In genomic region chr8:61403266-61404177, GRCm38 (mm10) we compare ENCODE assay signal across 8 mouse cellular contexts.
A peak's percentile ranks its signal among the peaks of the same experiment; 100 is the strongest.
DNase-seq lines count a peak whose midpoint lies in the region; ATAC-seq and TF ChIP-seq lines count a peak whose summit lies in the region.

No protein-coding gene starts in this region.

- no peaks in the 10 kb centered on the region for H3K36me3 ChIP-seq in embryonic facial prominence, embryonic 10.5 days (replicated peaks)
- no peaks in the 10 kb centered on the region for H3K36me3 ChIP-seq in intestine, postnatal 0 days (ENCODE audit: control insufficient read depth, insufficient read depth)
- H3K36me3 ChIP-seq in midbrain, embryonic 10.5 days = no peaks in the 10 kb centered on the region

- peak overlapping the region; percentile 52 for H3K27ac ChIP-seq in embryonic facial prominence, embryonic 10.5 days (replicated peaks)
- H3K27ac ChIP-seq in intestine, postnatal 0 days (ENCODE audit: low read depth, low read length) = peak overlapping the region; percentile 79
- H3K27ac ChIP-seq in midbrain, embryonic 10.5 days (replicated peaks) = peak overlapping the region; percentile 82

- TF ChIP-seq CTCF in intestine, postnatal 0 days (IDR thresholded peaks at IDR 0.05; ENCODE audit: low read depth) = no peak

- peaks cover 25% of the 10 kb centered on the region for H3K4me1 ChIP-seq in embryonic facial prominence, embryonic 10.5 days
- peaks cover 5% of the 10 kb centered on the region; the same call in 1 of the 2 replicates for H3K4me1 ChIP-seq in intestine, postnatal 0 days (replicated peaks; ENCODE audit: control insufficient read depth, insufficient read depth, low read length)
- H3K4me1 ChIP-seq in midbrain, embryonic 10.5 days = peaks cover 24% of the 10 kb centered on the region

- DNase-seq in adrenal gland, adult 8-10 months = peak; percentile 13
- DNase-seq in embryonic facial prominence, embryonic 10.5 days (ENCODE audit: low spot score) = peak; percentile 46
- peak; percentile 53 for DNase-seq in midbrain, embryonic 10.5 days (ENCODE audit: low spot score)
- DNase-seq in right cerebral cortex, postnatal 4 days = no peak
- DNase-seq in heart, postnatal 10 days = no peak
- DNase-seq in heart, adult 9 months (ENCODE audit: low spot score in 2 of 2) = no peak
- no peak for DNase-seq in gastrocnemius, postnatal 4 days (ENCODE audit: low spot score in 2 of 2)

- H3K9ac ChIP-seq in intestine, postnatal 0 days (ENCODE audit: low read depth, low read length) = no peak overlapping the region

- WGBS in embryonic facial prominence, embryonic 10.5 days = 16% methylated on average over 6 of the region's 6 CpGs
- WGBS in intestine, postnatal 0 days = 17% methylated on average over 6 of the region's 6 CpGs
- 16% methylated on average over 6 of the region's 6 CpGs for WGBS in midbrain, embryonic 10.5 days

- H3K27me3 ChIP-seq in embryonic facial prominence, embryonic 10.5 days (replicated peaks; ENCODE audit: low read depth, poor library complexity, severe bottlenecking) = no peaks in the 10 kb centered on the region
- H3K27me3 ChIP-seq in intestine, postnatal 0 days (replicated peaks; ENCODE audit: control insufficient read depth, insufficient read depth, low read length) = no peaks in the 10 kb centered on the region
- H3K27me3 ChIP-seq in midbrain, embryonic 10.5 days (ENCODE audit: low read depth, poor library complexity, severe bottlenecking) = no peaks in the 10 kb centered on the region

- peak; percentile 88 for ATAC-seq in intestine, postnatal 0 days

- intact Hi-C loops in heart, postnatal 10 days (cut with DNase I) = no loop called here

- peak overlapping the region; percentile 33 for H3K4me2 ChIP-seq in intestine, postnatal 0 days (replicated peaks; ENCODE audit: low read depth)

- H3K9me3 ChIP-seq in embryonic facial prominence, embryonic 10.5 days = no peaks in the 10 kb centered on the region
- H3K9me3 ChIP-seq in intestine, postnatal 0 days (ENCODE audit: control insufficient read depth) = no peaks in the 10 kb centered on the region
- 0 out of 2 replicates have a peak, but pooled peaks cover 3% of the 10 kb centered on the region for H3K9me3 ChIP-seq in midbrain, embryonic 10.5 days (replicated peaks)

- no peak overlapping the region for H3K4me3 ChIP-seq in embryonic facial prominence, embryonic 10.5 days
- no peak overlapping the region for H3K4me3 ChIP-seq in intestine, postnatal 0 days (ENCODE audit: low read depth, low read length)
- H3K4me3 ChIP-seq in midbrain, embryonic 10.5 days = peak overlapping the region; percentile 5; the same call in 1 of the 2 replicates

Comparison
In these comparisons a context has a peak if more than half of its experiments do, and no peak if none do; other contexts are left out.
1. DNase-seq: peak in adrenal gland, adult 8-10 months (single experiment), embryonic facial prominence, embryonic 10.5 days (single experiment) and midbrain, embryonic 10.5 days (single experiment); none in right cerebral cortex, postnatal 4 days (single experiment), heart, postnatal 10 days (0 of 2), heart, adult 9 months (0 of 2) and gastrocnemius, postnatal 4 days (0 of 2).
2. Peak in every context shown above with its lines, with median percentiles within 50 percentile points of each other: H3K27ac ChIP-seq.